Mouse (Mus musculus) retina, postnatal 7 days (tissue): ENCODE measurements around the gene Gm5916.

ENCODE experiments used
- DNase-seq: peaks from one replicate; pipeline ENCODE4 v3.0.0-alpha.2; 2012; ENCODE audit warnings: low read depth, low spot score

The Gm5916 gene

DNA sequence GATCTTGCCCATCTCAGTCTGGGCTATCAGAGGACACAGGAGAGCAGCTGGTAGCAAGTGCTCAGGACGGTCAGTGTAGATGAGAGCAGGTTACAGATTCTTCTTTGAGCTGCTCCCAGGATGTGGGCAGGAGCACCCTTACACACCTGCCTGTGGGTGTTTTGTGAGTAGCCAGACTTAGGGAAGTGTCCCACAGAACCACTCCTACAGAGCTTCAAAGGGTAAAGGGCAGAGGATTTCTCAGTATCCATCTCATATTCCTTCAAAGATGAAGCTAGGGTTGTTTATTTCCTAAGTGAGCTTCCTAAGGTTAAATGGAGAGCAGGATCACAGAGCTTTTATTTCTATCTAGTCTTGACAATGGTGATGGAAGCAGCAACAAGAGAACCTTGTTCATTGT is at the start of gene Gm5916:
Gene Gm5916, minus strand, starts transcription at position 101 of the 400 bp plus-strand sequence.
- no peak for DNase-seq
